Mouse (Mus musculus) lung, adult 18-20 months (tissue): ENCODE measurements around the gene Peli2.
A peak's percentile ranks its signal among the peaks of the same experiment; 100 is the strongest.

Source experiments
- DNase-seq, 2 experiments: peaks; one replicate each; pipeline ENCODE4 v3.0.0; 2022; ENCODE audit warnings: mixed read lengths in 2 of 2

Peli2 gene

GRCm38 (mm10) chr14:48126931-48127330, 6.3 kb downstream of the Peli2 start:
- no peak for DNase-seq

- no peak for DNase-seq
These were observed 7.1 kb downstream of the Peli2 start for GRCm38 (mm10) chr14:48127609-48128185.

GRCm38 (mm10) chr14:48128701-48129100, 8.1 kb downstream of the Peli2 start:
- no peak for DNase-seq

GRCm38 (mm10) chr14:48130021-48130420, 9.4 kb downstream of the Peli2 start:
- no peak for DNase-seq

- peak in 1 of 2 experiments; percentile 40 for DNase-seq
These were observed 10.3 kb downstream of the Peli2 start for GRCm38 (mm10) chr14:48130761-48131575.

GRCm38 (mm10) chr14:48131576-48131922, 10.9 kb downstream of the Peli2 start:
- peak; percentile 62 to 65 for DNase-seq

- DNase-seq: no peak
These were observed 11.6 kb downstream of the Peli2 start for GRCm38 (mm10) chr14:48132241-48132640.

GRCm38 (mm10) chr14:48132865-48133802, 12.5 kb downstream of the Peli2 start:
- no peak for DNase-seq

- peak; percentile 46 to 65 for DNase-seq
These were observed 13.7 kb downstream of the Peli2 start for GRCm38 (mm10) chr14:48134344-48134743.

GRCm38 (mm10) chr14:48135816-48136345, 15.3 kb downstream of the Peli2 start:
- DNase-seq: no peak

GRCm38 (mm10) chr14:48137731-48138130, 17.1 kb downstream of the Peli2 start:
- DNase-seq: no peak

- DNase-seq: no peak
These were observed 17.5 kb downstream of the Peli2 start for GRCm38 (mm10) chr14:48138138-48138537.

GRCm38 (mm10) chr14:48139409-48139808, 18.8 kb downstream of the Peli2 start:
- DNase-seq: no peak

- DNase-seq: no peak
These were observed 21.1 kb downstream of the Peli2 start for GRCm38 (mm10) chr14:48141694-48142093.

- DNase-seq: no peak
These were observed 22.1 kb downstream of the Peli2 start for GRCm38 (mm10) chr14:48142696-48143095.

- no peak for DNase-seq
These were observed 22.5 kb downstream of the Peli2 start for GRCm38 (mm10) chr14:48143141-48143540.

GRCm38 (mm10) chr14:48144330-48144729, 23.7 kb downstream of the Peli2 start:
- no peak for DNase-seq

- DNase-seq: no peak
These were observed 27.1 kb downstream of the Peli2 start for GRCm38 (mm10) chr14:48147688-48148087.

GRCm38 (mm10) chr14:48148615-48149014, 28.0 kb downstream of the Peli2 start:
- no peak for DNase-seq

- DNase-seq: no peak
These were observed 28.7 kb downstream of the Peli2 start for GRCm38 (mm10) chr14:48149351-48149750.

- DNase-seq: no peak
These were observed 30.3 kb downstream of the Peli2 start for GRCm38 (mm10) chr14:48150903-48151302.

- DNase-seq: no peak
These were observed 30.9 kb downstream of the Peli2 start for GRCm38 (mm10) chr14:48151554-48151953.

- no peak for DNase-seq
These were observed 32.4 kb downstream of the Peli2 start for GRCm38 (mm10) chr14:48153064-48153463.
